Mouse (Mus musculus) monocyte, adult 5-6 weeks (primary cell): ENCODE measurements around the gene Dpagt1. TPM values are rescaled to one million over a fixed set of nuclear protein-coding genes. Genes with fewer than 3 reads are reported as not detected.
"Not testable (repeated sequence)": the region's sequence is repeated elsewhere in the genome, so short reads cannot be mapped to it uniquely, and the experiment has no call there.

ENCODE experiments used
- ATAC-seq: fragments of 153-309, 156-312 bp; replicated peaks from 2 replicates; pipeline ENCODE4 v1.8.0; 2017; ENCODE audit warnings: mild to moderate bottlenecking; ENCODE audit not compliant: low TSS enrichment, insufficient number of reproducible peaks, severe bottlenecking, poor library complexity, low FRiP score
- total RNA-seq: library from RNA; stranded (forward); fragments of 200-1000, 200-491, 200-594 nt; gene quantifications from 3 replicates; pipeline ENCODE4 v1.2.3, GENCODE M21; 2017

The Dpagt1 gene
- total RNA-seq, 1 experiment from 2014 or later = 2.3 TPM

GRCm38 (mm10) chr9:44314910-44315309 is 10.9 kb upstream of the Dpagt1 start:
- ATAC-seq = no peak

GRCm38 (mm10) chr9:44317452-44317851 is 8.4 kb upstream of the Dpagt1 start:
- ATAC-seq = no peak

GRCm38 (mm10) chr9:44318076-44318825 is 7.6 kb upstream of the Dpagt1 start:
- ATAC-seq = no peak

GRCm38 (mm10) chr9:44318826-44319095 is 7.1 kb upstream of the Dpagt1 start:
- ATAC-seq = no peak

- no peak for ATAC-seq
Measured at GRCm38 (mm10) chr9:44319105-44319886, 6.5 kb upstream of the Dpagt1 start.

GRCm38 (mm10) chr9:44319887-44320798 is 5.7 kb upstream of the Dpagt1 start, which contains the start of gene C2cd2l:
Gene C2cd2l (minus strand): TSS chr9:44320285.
- peak; percentile 85 for ATAC-seq

GRCm38 (mm10) chr9:44320799-44321133 is 5.1 kb upstream of the Dpagt1 start:
- ATAC-seq = no peak

- ATAC-seq = not testable (repeated sequence)
Measured at GRCm38 (mm10) chr9:44323656-44324055, 2.2 kb upstream of the Dpagt1 start.

- ATAC-seq = no peak
Measured at GRCm38 (mm10) chr9:44324147-44324546, 1.7 kb upstream of the Dpagt1 start.

- not testable (repeated sequence) for ATAC-seq
Measured at GRCm38 (mm10) chr9:44325032-44325767, 619 bp upstream of the Dpagt1 start.

- ATAC-seq = peak; percentile 94
Measured at GRCm38 (mm10) chr9:44326371-44327063, 698 bp downstream of the Dpagt1 start.

GRCm38 (mm10) chr9:44327064-44327711 is 1.4 kb downstream of the Dpagt1 start:
- ATAC-seq = no peak

- no peak for ATAC-seq
Measured at GRCm38 (mm10) chr9:44327926-44328325, 2.1 kb downstream of the Dpagt1 start.

- no peak for ATAC-seq
Measured at GRCm38 (mm10) chr9:44330736-44331135, 4.9 kb downstream of the Dpagt1 start.

GRCm38 (mm10) chr9:44332918-44333638 is 7.3 kb downstream of the Dpagt1 start:
- ATAC-seq = no peak

- peak; percentile 97 for ATAC-seq
Measured at GRCm38 (mm10) chr9:44334396-44335330, 8.8 kb downstream of the Dpagt1 start, which contains the start of gene H2afx. Gene H2afx (plus strand): TSS chr9:44334694.
